Mouse (Mus musculus): ENCODE results near the gene Gss. TPM values are rescaled to one million over a fixed set of nuclear protein-coding genes. Genes with fewer than 3 reads are reported as not detected.
A peak's percentile ranks its signal among the peaks of the same experiment; 100 is the strongest.
"Not testable (repeated sequence)": the region's sequence is repeated elsewhere in the genome, so short reads cannot be mapped to it uniquely, and the experiment has no call there.

Gene Gss
- total RNA-seq, 2 experiments from 2014 or later, result 13.4 to 13.9 TPM

- no peak for DNase-seq (ENCODE audit: low spot score)
- intact Hi-C loops (cut with DNase I), result no loop called here
Observed at GRCm38 (mm10) chr2:155582384-155582995, 10.1 kb downstream of the Gss start.

GRCm38 (mm10) chr2:155580331-155580730 lies 12.3 kb downstream of the Gss start:
- DNase-seq (ENCODE audit: low spot score), result no peak

GRCm38 (mm10) chr2:155576656-155577055 lies 16.0 kb downstream of the Gss start:
- DNase-seq (ENCODE audit: low spot score), result no peak
- intact Hi-C loops (cut with DNase I), result no loop called here

More at GRCm38 (mm10) chr2:155580331-155580730, 12.3 kb downstream of the Gss start:
- intact Hi-C loops (cut with DNase I), result no loop called here

GRCm38 (mm10) chr2:155574700-155575099 lies 17.9 kb downstream of the Gss start:
- DNase-seq (ENCODE audit: low spot score), result no peak
- intact Hi-C loops (cut with DNase I), result loop anchor here (2.0 kb wide), 1 partner anchor 50 kb away; no protein-coding TSS in a partner anchor

GRCm38 (mm10) chr2:155573996-155574395 lies 18.6 kb downstream of the Gss start:
- DNase-seq (ENCODE audit: low spot score), result no peak
- intact Hi-C loops (cut with DNase I), result loop anchor here (2.0 kb wide), 1 partner anchor 49 kb away; no protein-coding TSS in a partner anchor

GRCm38 (mm10) chr2:155573001-155573400 lies 19.6 kb downstream of the Gss start:
- intact Hi-C loops (cut with DNase I), result no loop called here
- no peak for DNase-seq (ENCODE audit: low spot score)

GRCm38 (mm10) chr2:155569223-155569807 lies 23.3 kb downstream of the Gss start:
- intact Hi-C loops (cut with DNase I), result no loop called here

GRCm38 (mm10) chr2:155567751-155568150 lies 24.9 kb downstream of the Gss start:
- intact Hi-C loops (cut with DNase I), result no loop called here
- DNase-seq (ENCODE audit: low spot score), result no peak

More at GRCm38 (mm10) chr2:155569223-155569807, 23.3 kb downstream of the Gss start:
- DNase-seq (ENCODE audit: low spot score), result no peak

- intact Hi-C loops (cut with DNase I), result no loop called here
- DNase-seq (ENCODE audit: low spot score), result no peak
Observed at GRCm38 (mm10) chr2:155562934-155563333, 29.7 kb downstream of the Gss start.

- no peak for DNase-seq (ENCODE audit: low spot score)
- intact Hi-C loops (cut with DNase I), result no loop called here
Observed at GRCm38 (mm10) chr2:155562209-155562608, 30.4 kb downstream of the Gss start.

- intact Hi-C loops (cut with DNase I), result no loop called here
- DNase-seq (ENCODE audit: low spot score), result no peak
Observed at GRCm38 (mm10) chr2:155554426-155554985, 38.1 kb downstream of the Gss start.

GRCm38 (mm10) chr2:155552949-155553354 lies 39.7 kb downstream of the Gss start:
- no peak for DNase-seq (ENCODE audit: low spot score)
- intact Hi-C loops (cut with DNase I), result no loop called here

- no peak for DNase-seq (ENCODE audit: low spot score)
- intact Hi-C loops (cut with DNase I), result no loop called here
Observed at GRCm38 (mm10) chr2:155552336-155552735, 40.3 kb downstream of the Gss start.

- intact Hi-C loops (cut with DNase I), result no loop called here
- DNase-seq (ENCODE audit: low spot score), result no peak
Observed at GRCm38 (mm10) chr2:155546955-155547354, 45.7 kb downstream of the Gss start.

GRCm38 (mm10) chr2:155540822-155541458 lies 51.7 kb downstream of the Gss start:
- intact Hi-C loops (cut with DNase I), result no loop called here
- DNase-seq (ENCODE audit: low spot score), result peak; percentile 13

- DNase-seq (ENCODE audit: low spot score), result no peak
- intact Hi-C loops (cut with DNase I), result no loop called here
Observed at GRCm38 (mm10) chr2:155539696-155540095, 52.9 kb downstream of the Gss start.

- DNase-seq (ENCODE audit: low spot score); intact Hi-C loops (cut with DNase I): not testable (repeated sequence)
Observed at GRCm38 (mm10) chr2:155538463-155539057, 54.0 kb downstream of the Gss start.

- intact Hi-C loops (cut with DNase I), result no loop called here
- DNase-seq (ENCODE audit: low spot score), result no peak
Observed at GRCm38 (mm10) chr2:155537761-155538462, 54.7 kb downstream of the Gss start.

- intact Hi-C loops (cut with DNase I), result no loop called here
- DNase-seq (ENCODE audit: low spot score), result no peak
Observed at GRCm38 (mm10) chr2:155536292-155536691, 56.3 kb downstream of the Gss start.

GRCm38 (mm10) chr2:155527367-155527766 lies 65.2 kb downstream of the Gss start:
- intact Hi-C loops (cut with DNase I), result no loop called here
- no peak for DNase-seq (ENCODE audit: low spot score)

All from heart, postnatal 25 days (tissue).